Mouse (Mus musculus) heart, embryonic 13.5 days (tissue): ENCODE results near the gene Arsg. TPM values are rescaled to one million over a fixed set of nuclear protein-coding genes. Genes with fewer than 3 reads are reported as not detected.

ENCODE experiments used
- ATAC-seq: fragments of 200-750 bp; cut with Nextera tagmentation; 2 replicates; pipeline ENCODE4 v1.8.0; 2017; ENCODE audit warnings: moderate TSS enrichment; ENCODE audit not compliant: insufficient number of reproducible peaks, low FRiP score, low TSS enrichment; ENCODE audit errors: extremely low read depth
- H3K27ac ChIP-seq: fragments of 300-500 bp; sonication (generic); replicated peaks from 2 replicates; pipeline ENCODE4 v1.5.1; 2015; ENCODE audit warnings: moderate library complexity, mild to moderate bottlenecking, inconsistent platforms
- H3K27me3 ChIP-seq: fragments of 300-500 bp; sonication (generic); replicated peaks from 2 replicates; pipeline ENCODE4 v1.6.1; 2015; ENCODE audit warnings: mild to moderate bottlenecking, inconsistent platforms
- H3K36me3 ChIP-seq: fragments of 300-500 bp; sonication (generic); 2 replicates; pipeline ENCODE4 v1.6.1; 2015; ENCODE audit warnings: mild to moderate bottlenecking, inconsistent platforms
- H3K4me1 ChIP-seq: fragments of 300-500 bp; sonication (generic); 2 replicates; pipeline ENCODE4 v1.6.1; 2015; ENCODE audit warnings: inconsistent platforms
- H3K4me2 ChIP-seq: fragments of 300-500 bp; sonication (generic); 2 replicates; pipeline ENCODE4 v1.6.1; 2015; ENCODE audit warnings: inconsistent platforms, mild to moderate bottlenecking, moderate library complexity
- H3K4me3 ChIP-seq: fragments of 300-500 bp; sonication (generic); 2 replicates; pipeline ENCODE4 v1.5.1; 2015; ENCODE audit warnings: moderate library complexity, mild to moderate bottlenecking, inconsistent platforms
- H3K9ac ChIP-seq: fragments of 300-500 bp; sonication (generic); 2 replicates; pipeline ENCODE4 v1.6.1; 2015; ENCODE audit warnings: inconsistent platforms, mild to moderate bottlenecking, moderate library complexity
- H3K9me3 ChIP-seq: fragments of 300-500 bp; sonication (generic); 2 replicates; pipeline ENCODE4 v1.6.1; 2016; ENCODE audit warnings: inconsistent platforms
- WGBS: fragments of 180-500 bp; shearing (Covaris S2); methylation state at CpG from one replicate; pipeline ENCODE4 v1.1.7; 2015; ENCODE audit warnings: mixed read lengths; 5-methylcytosine and 5-hydroxymethylcytosine counted together
- polyA plus RNA-seq: library from polyadenylated mRNA; unstranded; fragments of >200 nt; fragmentation: Nextera tagmentation; extraction: Ambion mirVana; gene quantifications from 2 replicates; pipeline ENCODE4 v1.2.1, GENCODE M21; 2015

Arsg gene
- polyA plus RNA-seq, 1 experiment from 2014 or later = 3.8 TPM

DNA sequence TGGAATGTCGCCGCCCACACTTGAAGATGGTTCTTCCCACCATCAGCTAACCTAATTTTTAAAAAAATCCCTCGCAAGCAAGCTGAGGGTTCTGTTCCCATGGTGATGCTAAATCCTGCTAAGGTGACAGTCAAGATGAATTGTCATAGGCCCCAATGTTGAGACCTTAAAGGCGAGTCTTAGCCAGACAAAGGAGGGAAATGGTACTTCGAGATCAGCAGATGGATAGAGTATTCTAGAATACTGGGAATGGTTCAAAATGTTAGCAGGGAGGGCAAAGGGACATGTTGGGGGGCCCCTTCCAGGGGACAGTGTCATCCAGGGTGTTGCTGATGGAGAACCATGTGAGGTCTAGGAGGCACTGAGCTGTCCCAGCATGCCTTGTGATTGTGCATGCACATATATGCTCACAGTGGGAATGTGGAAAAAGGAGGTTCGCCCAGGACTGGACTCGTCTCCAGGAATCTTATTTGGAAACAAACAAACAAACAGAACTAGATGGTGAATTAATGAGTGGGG is 23.4 kb downstream of the Arsg start:
- H3K4me3 ChIP-seq = no peak overlapping the region

GRCm38 (mm10) chr11:109496996-109497714 is 24.0 kb downstream of the Arsg start:
- WGBS = 83% methylated on average over 6 of the region's 6 CpGs
- H3K4me2 ChIP-seq = no peak overlapping the region
- H3K4me1 ChIP-seq = peaks cover 28% of the 10 kb centered on the region
- H3K9me3 ChIP-seq = no peaks in the 10 kb centered on the region
- H3K4me3 ChIP-seq = no peak overlapping the region
- ATAC-seq = no peak
- H3K9ac ChIP-seq = no peak overlapping the region
- no peaks in the 10 kb centered on the region for H3K36me3 ChIP-seq
- H3K27ac ChIP-seq = no peak overlapping the region
- H3K27me3 ChIP-seq = 0 out of 2 replicates have a peak, but pooled peaks cover 3% of the 10 kb centered on the region

More for the DNA sequence above, 23.4 kb downstream of the Arsg start:
- Histone ChIP-seq H3K9me3 (no peaks in the 10 kb centered on the region), H3K9ac (no peak overlapping the region), H3K27ac (no peak overlapping the region), H3K4me2 (no peak overlapping the region), H3K4me1 (peaks cover 28% of the 10 kb centered on the region), H3K27me3 (0 out of 2 replicates have a peak, but pooled peaks cover 3% of the 10 kb centered on the region), H3K36me3 (no peaks in the 10 kb centered on the region)
- 83% methylated on average over 7 of the region's 7 CpGs for WGBS
- ATAC-seq = no peak

DNA sequence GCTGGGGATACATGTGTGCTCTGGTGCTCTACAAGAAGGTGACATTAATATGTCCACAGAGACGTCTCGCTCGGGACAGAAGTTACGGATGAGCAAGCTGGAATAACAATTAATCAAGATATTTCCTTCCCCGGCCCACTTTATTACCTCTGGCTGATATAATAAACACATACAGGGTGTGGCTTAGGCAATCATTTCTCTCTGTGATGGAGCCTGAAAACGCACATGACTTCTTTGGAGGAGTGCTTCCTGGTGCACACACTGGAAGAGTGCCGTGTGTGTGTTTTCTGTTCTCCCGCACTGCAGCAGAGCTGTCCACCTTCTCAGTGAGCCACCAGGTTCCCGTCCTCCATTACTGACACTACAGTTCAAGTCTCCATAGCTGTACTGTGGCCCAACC is 24.8 kb downstream of the Arsg start:
- no peak overlapping the region for H3K4me2 ChIP-seq

DNA sequence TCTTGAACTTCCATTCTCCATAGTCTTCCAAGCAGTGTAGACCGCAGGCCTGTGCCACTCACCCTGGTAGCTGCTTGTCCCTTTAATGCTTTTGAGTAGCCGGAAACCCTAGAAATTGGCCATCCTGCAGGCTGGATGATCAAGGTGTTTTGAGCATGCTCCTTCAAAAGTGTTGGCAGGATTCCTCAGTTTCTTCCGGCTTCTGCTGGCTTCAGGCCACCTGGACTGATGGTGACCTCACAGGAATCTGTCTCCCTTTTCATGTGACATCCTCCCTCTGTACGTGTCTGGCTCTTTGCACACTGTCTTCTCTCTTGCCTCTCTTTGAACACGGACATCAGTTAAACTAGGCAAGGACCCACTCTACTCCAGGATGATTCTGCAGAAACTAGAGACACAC is 27.0 kb downstream of the Arsg start:
- H3K27me3 ChIP-seq = 0 out of 2 replicates have a peak, but pooled peaks cover 3% of the 10 kb centered on the region
- no peaks in the 10 kb centered on the region for H3K9me3 ChIP-seq
- H3K4me3 ChIP-seq = no peak overlapping the region
- no peak overlapping the region for H3K27ac ChIP-seq
- H3K4me2 ChIP-seq = no peak overlapping the region
- no peak for ATAC-seq
- no peak overlapping the region for H3K9ac ChIP-seq
- 68% methylated on average over 5 of the region's 5 CpGs for WGBS
- H3K36me3 ChIP-seq = no peaks in the 10 kb centered on the region
- peaks cover 18% of the 10 kb centered on the region for H3K4me1 ChIP-seq

More for the DNA sequence above, 24.8 kb downstream of the Arsg start:
- Histone ChIP-seq H3K4me3 (no peak overlapping the region), H3K4me1 (peaks cover 22% of the 10 kb centered on the region), H3K27me3 (0 out of 2 replicates have a peak, but pooled peaks cover 3% of the 10 kb centered on the region), H3K36me3 (no peaks in the 10 kb centered on the region), H3K9me3 (no peaks in the 10 kb centered on the region), H3K27ac (no peak overlapping the region), H3K9ac (no peak overlapping the region)
- no peak for ATAC-seq
- 80% methylated on average over 9 of the region's 9 CpGs for WGBS

DNA sequence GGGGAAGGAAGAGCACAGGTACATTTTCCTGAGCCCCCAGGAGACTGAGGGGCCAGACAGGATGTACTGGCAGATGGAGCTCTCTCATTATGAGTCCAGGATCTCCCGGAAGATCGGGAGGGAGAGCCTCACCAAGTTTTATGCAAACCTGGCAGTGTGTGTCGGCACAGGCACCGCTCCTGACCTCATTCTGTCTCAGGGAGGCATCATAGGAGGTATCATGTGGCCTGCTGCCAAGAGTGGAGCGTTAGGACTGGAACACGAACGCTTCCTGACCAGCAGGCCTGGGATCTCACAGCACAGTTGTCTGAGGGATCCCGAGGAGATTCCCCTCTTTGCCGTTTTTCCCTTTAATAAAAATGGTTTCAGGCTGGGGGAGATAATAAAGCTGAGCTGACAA is 31.8 kb downstream of the Arsg start:
- no peak overlapping the region for H3K27ac ChIP-seq
- H3K36me3 ChIP-seq = no peaks in the 10 kb centered on the region
- H3K4me3 ChIP-seq = no peak overlapping the region
- 38% methylated on average over 9 of the region's 9 CpGs for WGBS
- no peak overlapping the region for H3K9ac ChIP-seq
- no peaks in the 10 kb centered on the region for H3K9me3 ChIP-seq
- H3K27me3 ChIP-seq = no peaks in the 10 kb centered on the region
- no peak overlapping the region for H3K4me2 ChIP-seq
- peaks cover 6% of the 10 kb centered on the region for H3K4me1 ChIP-seq
- ATAC-seq = no peak

GRCm38 (mm10) chr11:109505823-109506222 is 32.6 kb downstream of the Arsg start:
- no peaks in the 10 kb centered on the region for H3K9me3 ChIP-seq
- no peak overlapping the region for H3K9ac ChIP-seq
- peaks cover 6% of the 10 kb centered on the region for H3K4me1 ChIP-seq
- H3K4me3 ChIP-seq = no peak overlapping the region
- H3K27me3 ChIP-seq = no peaks in the 10 kb centered on the region
- no peak for ATAC-seq
- H3K4me2 ChIP-seq = no peak overlapping the region
- H3K27ac ChIP-seq = no peak overlapping the region
- 87% methylated on average over 4 of the region's 4 CpGs for WGBS
- no peaks in the 10 kb centered on the region for H3K36me3 ChIP-seq

DNA sequence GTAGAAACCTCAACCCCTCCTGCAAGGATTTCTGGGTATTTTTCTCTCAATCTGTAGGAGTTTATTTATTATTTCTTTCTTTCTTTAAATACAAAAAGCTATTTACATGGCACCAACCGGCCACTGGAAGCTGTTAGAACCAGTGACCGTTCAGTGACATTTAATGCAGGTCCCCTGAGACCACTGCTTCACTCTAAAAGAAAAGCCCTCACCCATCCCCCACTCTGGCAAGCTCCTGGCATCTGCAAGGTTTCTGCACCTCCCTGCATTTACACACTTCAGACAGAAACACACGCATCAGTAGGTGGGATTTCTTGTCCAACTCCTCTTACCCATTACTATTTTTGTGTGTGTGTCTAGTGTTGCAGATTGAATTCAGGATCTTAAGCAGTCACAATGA is 33.9 kb downstream of the Arsg start:
- Histone ChIP-seq H3K4me2 (no peak overlapping the region), H3K36me3 (no peaks in the 10 kb centered on the region)

DNA sequence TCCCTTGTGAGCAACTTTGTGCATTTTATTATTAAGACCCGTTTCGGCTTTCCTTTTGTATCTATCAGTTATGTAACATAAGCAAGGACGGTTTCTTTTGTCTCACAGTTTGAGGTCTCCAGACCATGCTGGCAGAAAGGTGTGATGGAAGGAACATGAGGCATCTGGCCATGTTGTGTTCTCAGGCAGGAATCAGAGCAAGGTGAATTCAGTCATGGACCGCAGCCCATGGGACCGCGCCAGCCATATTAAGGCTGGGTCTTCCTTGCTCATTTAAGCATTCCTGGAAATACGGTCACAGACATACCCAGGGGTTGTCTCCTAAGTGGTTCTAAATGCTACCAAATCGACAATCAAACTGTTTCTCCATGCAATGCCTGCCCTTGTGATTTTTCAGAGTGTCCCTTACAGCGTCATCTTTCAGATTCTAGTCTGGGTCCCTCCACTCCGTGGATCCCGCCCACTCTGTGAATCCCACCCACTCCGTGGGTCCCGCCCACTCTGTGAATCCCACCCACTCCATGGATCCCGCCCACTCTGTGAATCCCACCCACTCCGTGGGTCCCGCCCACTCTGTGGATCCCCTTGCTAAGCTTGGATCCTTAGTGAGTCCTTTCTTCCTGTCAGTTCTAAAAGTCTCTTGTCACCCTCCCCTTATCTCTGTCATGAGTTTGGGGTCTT is 40.0 kb downstream of the Arsg start:
- Histone ChIP-seq H3K4me3 (no peak overlapping the region), H3K4me1 (no peaks in the 10 kb centered on the region), H3K9ac (no peak overlapping the region), H3K9me3 (no peaks in the 10 kb centered on the region), H3K27me3 (no peaks in the 10 kb centered on the region), H3K27ac (no peak overlapping the region), H3K36me3 (no peaks in the 10 kb centered on the region), H3K4me2 (no peak overlapping the region)
- no peak; the same call in 1 of the 2 replicates for ATAC-seq
- WGBS = 74% methylated on average over 16 of the region's 16 CpGs

More for the DNA sequence above, 33.9 kb downstream of the Arsg start:
- Histone ChIP-seq H3K27me3 (no peaks in the 10 kb centered on the region), H3K4me3 (no peak overlapping the region), H3K9ac (no peak overlapping the region), H3K9me3 (no peaks in the 10 kb centered on the region), H3K4me1 (peaks cover 6% of the 10 kb centered on the region), H3K27ac (no peak overlapping the region)
- no peak for ATAC-seq
- WGBS = 50% methylated on average over 3 of the region's 3 CpGs

DNA sequence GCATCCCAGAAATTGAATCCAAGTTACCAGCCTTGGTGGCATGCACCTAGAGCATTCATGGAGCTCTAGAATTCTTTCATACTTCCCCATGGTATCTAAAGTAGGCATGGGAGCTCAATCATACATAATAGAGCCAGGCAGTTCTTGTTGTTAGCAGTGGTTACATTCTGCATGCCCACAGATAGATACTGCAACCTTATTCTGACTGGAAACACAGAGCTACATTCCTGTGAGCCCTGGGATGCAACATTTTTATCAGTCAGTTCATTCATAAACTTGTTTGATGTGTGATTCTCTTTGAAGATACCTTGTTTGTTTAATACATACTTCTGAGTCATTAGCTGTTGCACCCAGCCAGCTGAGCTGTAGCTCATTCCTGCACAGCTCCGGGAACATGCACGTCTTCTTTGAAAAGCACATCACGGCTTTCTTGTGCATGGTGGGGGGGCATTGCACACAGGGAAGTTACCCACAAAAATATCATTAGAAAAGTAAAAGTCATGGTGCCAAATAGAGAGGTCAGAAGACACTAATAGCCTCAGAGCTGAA is 41.0 kb downstream of the Arsg start:
- no peak for ATAC-seq
- WGBS = 83% methylated on average over 3 of the region's 3 CpGs
- no peaks in the 10 kb centered on the region for H3K27me3 ChIP-seq

GRCm38 (mm10) chr11:109517330-109517729 is 44.2 kb downstream of the Arsg start:
- WGBS = 81% methylated on average over 11 of the region's 11 CpGs
- Histone ChIP-seq H3K4me1 (no peaks in the 10 kb centered on the region), H3K4me3 (no peak overlapping the region), H3K27me3 (no peaks in the 10 kb centered on the region), H3K36me3 (no peaks in the 10 kb centered on the region), H3K27ac (no peak overlapping the region), H3K4me2 (no peak overlapping the region), H3K9ac (no peak overlapping the region), H3K9me3 (no peaks in the 10 kb centered on the region)
- no peak for ATAC-seq

More for the DNA sequence above, 41.0 kb downstream of the Arsg start:
- Histone ChIP-seq H3K9ac (no peak overlapping the region), H3K4me3 (no peak overlapping the region), H3K4me1 (no peaks in the 10 kb centered on the region), H3K4me2 (no peak overlapping the region), H3K27ac (no peak overlapping the region), H3K36me3 (no peaks in the 10 kb centered on the region), H3K9me3 (no peaks in the 10 kb centered on the region)

DNA sequence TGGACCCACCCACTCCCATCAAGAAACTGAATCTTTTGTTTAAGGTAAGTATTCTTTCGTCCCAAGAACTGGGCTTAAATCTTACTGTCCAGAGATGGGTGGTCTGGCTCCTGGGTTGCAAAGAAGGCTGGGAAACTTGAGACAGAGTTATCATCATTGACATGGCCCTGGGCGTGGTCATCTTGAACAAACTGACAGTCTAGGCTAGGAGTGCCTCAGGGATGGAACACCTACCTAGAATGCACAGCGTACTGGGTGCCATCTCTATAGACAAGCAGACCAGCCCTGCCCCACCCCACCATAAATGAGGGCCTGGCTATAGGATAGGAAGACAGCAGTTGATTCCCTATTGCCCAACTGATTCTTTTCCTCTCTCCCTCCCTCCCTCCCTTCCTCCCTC is 44.6 kb downstream of the Arsg start:
- no peak for ATAC-seq
- no peak overlapping the region for H3K4me2 ChIP-seq
- H3K27me3 ChIP-seq = no peaks in the 10 kb centered on the region
- H3K27ac ChIP-seq = no peak overlapping the region
- no peaks in the 10 kb centered on the region for H3K4me1 ChIP-seq
- no peaks in the 10 kb centered on the region for H3K36me3 ChIP-seq
- 67% methylated on average over 3 of the region's 3 CpGs for WGBS
- no peaks in the 10 kb centered on the region for H3K9me3 ChIP-seq
- H3K4me3 ChIP-seq = no peak overlapping the region
- no peak overlapping the region for H3K9ac ChIP-seq
